Mouse (Mus musculus): ENCODE measurements around the gene Sstr3. TPM values are rescaled to one million over a fixed set of nuclear protein-coding genes. Genes with fewer than 3 reads are reported as not detected.

Gene Sstr3
- polyA plus RNA-seq, 1 experiment from 2014 or later: 0.91 TPM

DNA sequence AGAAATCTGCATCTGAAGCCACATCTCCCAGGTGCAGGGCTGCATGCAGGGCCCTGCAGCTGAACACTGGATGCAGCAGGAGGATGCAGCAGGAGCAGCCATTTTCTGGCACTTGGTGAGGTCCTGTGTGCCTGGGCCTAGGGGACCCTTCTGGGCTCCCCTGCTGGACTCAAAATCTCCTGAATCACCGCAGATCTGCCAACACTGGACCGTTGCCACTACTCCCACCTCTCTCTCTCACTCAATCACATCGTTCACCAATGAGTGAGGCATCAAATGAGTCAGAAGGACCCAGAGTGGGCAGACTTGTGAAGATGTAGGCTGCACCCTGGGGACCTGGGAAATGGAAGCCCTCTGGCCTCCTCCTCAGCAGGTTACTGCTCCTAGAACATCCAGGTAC, 3.4 kb downstream of the Sstr3 start:
- Histone ChIP-seq H3K27me3 (replicated peaks; ENCODE audit: control insufficient read depth, insufficient read depth, low read length) (no peaks in the 10 kb centered on the region), H3K36me3 (ENCODE audit: control insufficient read depth, insufficient read depth, low read length) (no peaks in the 10 kb centered on the region), H3K9ac (ENCODE audit: low read length) (no peak overlapping the region), H3K27ac (ENCODE audit: low read depth, low read length) (no peak overlapping the region), H3K4me2 (ENCODE audit: low read length) (no peak overlapping the region), H3K4me1 (ENCODE audit: control insufficient read depth, insufficient read depth, low read length) (peaks cover 14% of the 10 kb centered on the region), H3K4me3 (ENCODE audit: low read depth, low read length) (no peak overlapping the region), H3K9me3 (replicated peaks; ENCODE audit: control insufficient read depth, low read length) (no peaks in the 10 kb centered on the region)
- ATAC-seq (no peak), DNase-seq (ENCODE audit: low spot score) (no peak)
- WGBS: 66% methylated on average over 3 of the region's 3 CpGs

DNA sequence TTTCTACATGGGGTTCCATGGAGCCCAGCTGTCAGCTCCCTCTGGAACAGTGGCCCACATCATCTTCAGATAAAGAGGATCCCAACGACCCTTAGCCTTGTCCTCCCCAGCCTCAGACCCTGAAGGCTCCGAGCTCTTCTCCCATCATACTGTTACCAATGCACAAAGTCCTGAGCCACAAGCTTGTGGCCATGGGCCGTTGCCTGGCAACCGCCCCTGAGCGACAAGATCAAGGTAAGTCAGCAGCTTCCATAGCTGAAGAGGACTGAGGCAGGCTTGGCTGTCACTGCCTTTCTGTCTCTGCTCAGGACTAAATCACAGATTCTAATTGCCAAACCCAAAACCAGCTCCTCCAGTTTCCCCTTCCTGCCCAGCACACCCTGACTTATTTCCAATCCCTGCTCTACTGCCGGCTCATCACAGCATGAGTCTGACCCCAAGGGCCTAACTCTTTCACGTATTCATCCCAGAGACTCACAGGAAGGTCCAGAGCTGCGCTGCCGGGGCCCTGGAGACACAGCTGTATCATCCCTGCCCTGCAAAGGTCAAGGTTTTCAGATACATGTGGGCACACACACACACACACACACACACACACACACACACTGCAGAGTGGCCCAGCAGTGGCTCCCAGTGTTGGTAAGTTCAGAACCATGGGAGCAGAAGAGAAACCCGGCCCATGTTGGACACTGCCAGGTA, 8.6 kb downstream of the Sstr3 start:
- Histone ChIP-seq H3K27me3 (replicated peaks; ENCODE audit: control insufficient read depth, insufficient read depth, low read length) (no peaks in the 10 kb centered on the region), H3K4me2 (ENCODE audit: low read length) (no peak overlapping the region), H3K9me3 (replicated peaks; ENCODE audit: control insufficient read depth, low read length) (no peaks in the 10 kb centered on the region), H3K9ac (ENCODE audit: low read length) (no peak overlapping the region), H3K36me3 (ENCODE audit: control insufficient read depth, insufficient read depth, low read length) (no peaks in the 10 kb centered on the region), H3K27ac (ENCODE audit: low read depth, low read length) (no peak overlapping the region), H3K4me1 (ENCODE audit: control insufficient read depth, insufficient read depth, low read length) (peaks cover 3% of the 10 kb centered on the region), H3K4me3 (ENCODE audit: low read depth, low read length) (no peak overlapping the region)
- ATAC-seq (no peak), DNase-seq (ENCODE audit: low spot score) (peak; percentile 23)
- 47% methylated on average over 10 of the region's 10 CpGs for WGBS

DNA sequence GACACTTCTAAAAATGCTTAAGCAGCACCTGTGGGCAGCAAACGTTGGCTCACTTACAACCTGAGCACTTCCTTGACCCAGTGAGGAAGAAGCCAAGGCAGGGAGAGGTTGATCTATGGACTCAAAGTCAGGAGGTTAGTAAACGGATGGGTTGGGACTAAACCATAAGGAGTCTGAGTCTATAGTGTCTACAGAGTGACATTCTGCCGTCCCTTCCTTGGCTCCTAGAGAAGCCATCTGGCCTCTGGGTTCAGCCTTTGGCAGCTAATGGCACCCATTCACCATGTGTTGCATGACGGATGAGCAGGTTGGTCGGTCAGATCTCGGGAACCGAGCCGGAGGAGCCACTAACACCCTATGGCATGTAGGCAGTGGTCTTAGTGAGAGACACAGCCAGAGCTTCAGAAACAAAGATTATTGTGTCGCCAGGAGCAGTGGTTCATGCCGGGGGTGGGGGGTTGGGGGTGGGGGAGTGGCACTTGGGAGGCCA, 11.1 kb downstream of the Sstr3 start:
- H3K9me3 ChIP-seq (replicated peaks; ENCODE audit: control insufficient read depth, low read length): no peaks in the 10 kb centered on the region

DNA sequence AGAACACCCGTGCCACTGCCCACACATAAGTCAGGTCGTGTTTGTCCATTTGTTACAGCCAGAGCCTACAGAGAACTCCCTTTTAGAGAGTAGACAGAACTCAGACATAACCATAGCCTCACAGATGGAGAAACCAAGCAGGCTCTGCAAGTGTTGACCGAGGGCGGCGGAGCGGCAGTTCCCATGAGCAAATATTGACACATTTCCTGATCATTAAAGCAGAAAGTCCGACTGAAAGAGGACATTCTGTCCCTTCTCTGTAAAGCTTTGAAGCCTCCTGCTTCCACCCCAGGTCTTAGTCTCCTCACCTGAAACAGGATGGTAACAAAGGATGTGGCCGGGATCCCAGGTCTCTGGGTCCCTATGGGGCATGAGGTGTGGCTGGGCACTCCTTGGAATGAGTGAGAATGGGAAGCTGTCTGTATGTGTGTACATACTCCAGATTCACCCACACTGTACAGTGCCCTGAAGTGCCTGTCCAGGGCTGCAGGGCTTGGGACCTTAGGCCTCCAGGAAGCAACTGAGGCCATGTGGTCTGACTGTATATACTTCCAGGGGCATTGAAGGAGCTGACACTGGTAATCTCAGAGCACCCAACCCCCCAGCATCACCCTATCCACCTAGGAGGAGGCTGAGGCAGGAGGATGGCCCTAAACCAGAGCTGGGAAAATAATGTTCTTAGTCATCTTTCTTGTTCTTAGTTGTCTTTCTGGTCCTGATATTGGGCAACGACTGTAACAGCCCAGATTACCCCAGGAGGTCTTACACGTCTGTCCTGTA, 11.7 kb downstream of the Sstr3 start:
- DNase-seq (ENCODE audit: low spot score) (no peak), ATAC-seq (no peak)
- Histone ChIP-seq H3K4me3 (ENCODE audit: low read depth, low read length) (no peak overlapping the region), H3K9me3 (replicated peaks; ENCODE audit: control insufficient read depth, low read length) (no peaks in the 10 kb centered on the region), H3K36me3 (ENCODE audit: control insufficient read depth, insufficient read depth, low read length) (no peaks in the 10 kb centered on the region), H3K27me3 (replicated peaks; ENCODE audit: control insufficient read depth, insufficient read depth, low read length) (no peaks in the 10 kb centered on the region), H3K9ac (ENCODE audit: low read length) (no peak overlapping the region), H3K4me2 (ENCODE audit: low read length) (no peak overlapping the region), H3K27ac (ENCODE audit: low read depth, low read length) (no peak overlapping the region), H3K4me1 (ENCODE audit: control insufficient read depth, insufficient read depth, low read length) (peaks cover 8% of the 10 kb centered on the region)
- whole genome bisulfite sequencing: 77% methylated on average over 10 of the region's 10 CpGs

More for the DNA sequence above, 11.1 kb downstream of the Sstr3 start:
- H3K9ac ChIP-seq (ENCODE audit: low read length): no peak overlapping the region
- H3K4me3 ChIP-seq (ENCODE audit: low read depth, low read length): no peak overlapping the region
- H3K36me3 ChIP-seq (ENCODE audit: control insufficient read depth, insufficient read depth, low read length): no peaks in the 10 kb centered on the region
- DNase-seq (ENCODE audit: low spot score) (no peak), ATAC-seq (no peak)
- 77% methylated on average over 10 of the region's 10 CpGs for WGBS
- H3K27me3 ChIP-seq (replicated peaks; ENCODE audit: control insufficient read depth, insufficient read depth, low read length): no peaks in the 10 kb centered on the region
- H3K4me1 ChIP-seq (ENCODE audit: control insufficient read depth, insufficient read depth, low read length): peaks cover 8% of the 10 kb centered on the region
- no peak overlapping the region for H3K4me2 ChIP-seq (ENCODE audit: low read length)
- H3K27ac ChIP-seq (ENCODE audit: low read depth, low read length): no peak overlapping the region

DNA sequence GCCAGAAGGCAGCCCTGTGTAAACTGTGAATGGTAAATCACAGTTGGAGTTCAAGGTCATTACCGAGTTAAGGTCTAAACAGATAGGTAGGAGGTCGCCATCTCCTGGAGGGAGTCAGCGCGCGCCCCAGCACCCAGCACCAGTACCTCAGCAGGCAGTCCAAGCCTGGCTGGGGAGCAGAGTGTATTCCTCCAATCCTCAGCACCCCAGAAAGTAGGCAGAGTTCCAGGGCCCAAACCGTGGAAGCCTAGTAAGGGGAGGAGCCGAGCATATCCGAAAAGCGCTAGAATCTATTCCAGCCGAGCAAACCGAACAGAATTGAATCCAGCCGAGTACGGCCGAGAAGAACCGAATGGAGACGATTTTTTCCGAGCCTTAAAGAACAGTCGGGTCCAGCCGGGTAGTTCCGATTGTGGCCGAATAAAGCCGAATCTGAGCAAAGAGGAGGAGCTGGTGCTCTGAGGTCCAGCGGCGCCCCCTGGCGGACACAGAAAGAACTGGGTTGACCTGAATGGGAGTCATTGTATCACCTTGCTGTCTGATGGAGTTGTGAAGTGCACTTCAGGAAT, 12.5 kb downstream of the Sstr3 start:
- DNase-seq (ENCODE audit: low spot score) (peak; percentile 99), ATAC-seq (peak; percentile 88)
- Histone ChIP-seq H3K27me3 (replicated peaks; ENCODE audit: control insufficient read depth, insufficient read depth, low read length) (no peaks in the 10 kb centered on the region), H3K4me3 (ENCODE audit: low read depth, low read length) (peak overlapping the region; percentile 23), H3K27ac (ENCODE audit: low read depth, low read length) (peak overlapping the region; percentile 74), H3K9ac (ENCODE audit: low read length) (peak overlapping the region; percentile 63), H3K4me1 (ENCODE audit: control insufficient read depth, insufficient read depth, low read length) (peaks cover 8% of the 10 kb centered on the region), H3K9me3 (replicated peaks; ENCODE audit: control insufficient read depth, low read length) (no peaks in the 10 kb centered on the region), H3K36me3 (ENCODE audit: control insufficient read depth, insufficient read depth, low read length) (no peaks in the 10 kb centered on the region), H3K4me2 (ENCODE audit: low read length) (peak overlapping the region; percentile 55)
- WGBS: under 1% methylated on average over 25 of the region's 25 CpGs

DNA sequence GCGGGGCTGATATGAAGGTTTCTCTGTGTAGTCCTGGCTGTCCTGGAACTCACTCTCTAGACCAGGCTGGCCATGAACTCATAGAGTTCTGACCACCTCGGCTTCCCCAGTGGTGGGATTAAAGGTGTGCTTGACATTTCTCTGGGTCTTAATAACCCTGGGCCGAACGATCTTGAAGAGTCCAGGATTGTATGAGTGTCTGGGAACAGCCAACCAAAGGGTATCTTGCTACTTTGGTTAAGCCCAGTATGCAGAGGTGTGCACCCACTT, 13.1 kb downstream of the Sstr3 start:
- H3K4me2 ChIP-seq (ENCODE audit: low read length): peak overlapping the region; percentile 55
- no peaks in the 10 kb centered on the region for H3K36me3 ChIP-seq (ENCODE audit: control insufficient read depth, insufficient read depth, low read length)
- H3K27me3 ChIP-seq (replicated peaks; ENCODE audit: control insufficient read depth, insufficient read depth, low read length): no peaks in the 10 kb centered on the region
- peaks cover 8% of the 10 kb centered on the region for H3K4me1 ChIP-seq (ENCODE audit: control insufficient read depth, insufficient read depth, low read length)
- no peaks in the 10 kb centered on the region for H3K9me3 ChIP-seq (replicated peaks; ENCODE audit: control insufficient read depth, low read length)
- 68% methylated on average over 4 of the region's 4 CpGs for WGBS
- DNase-seq (ENCODE audit: low spot score) (no peak), ATAC-seq (0 out of 2 replicates have a peak, but pooled peaks have one; percentile 0)
- peak overlapping the region; percentile 6; the same call in 1 of the 2 replicates for H3K27ac ChIP-seq (ENCODE audit: low read depth, low read length)
- no peak overlapping the region for H3K4me3 ChIP-seq (ENCODE audit: low read depth, low read length)
- peak overlapping the region; percentile 63 for H3K9ac ChIP-seq (ENCODE audit: low read length)

DNA sequence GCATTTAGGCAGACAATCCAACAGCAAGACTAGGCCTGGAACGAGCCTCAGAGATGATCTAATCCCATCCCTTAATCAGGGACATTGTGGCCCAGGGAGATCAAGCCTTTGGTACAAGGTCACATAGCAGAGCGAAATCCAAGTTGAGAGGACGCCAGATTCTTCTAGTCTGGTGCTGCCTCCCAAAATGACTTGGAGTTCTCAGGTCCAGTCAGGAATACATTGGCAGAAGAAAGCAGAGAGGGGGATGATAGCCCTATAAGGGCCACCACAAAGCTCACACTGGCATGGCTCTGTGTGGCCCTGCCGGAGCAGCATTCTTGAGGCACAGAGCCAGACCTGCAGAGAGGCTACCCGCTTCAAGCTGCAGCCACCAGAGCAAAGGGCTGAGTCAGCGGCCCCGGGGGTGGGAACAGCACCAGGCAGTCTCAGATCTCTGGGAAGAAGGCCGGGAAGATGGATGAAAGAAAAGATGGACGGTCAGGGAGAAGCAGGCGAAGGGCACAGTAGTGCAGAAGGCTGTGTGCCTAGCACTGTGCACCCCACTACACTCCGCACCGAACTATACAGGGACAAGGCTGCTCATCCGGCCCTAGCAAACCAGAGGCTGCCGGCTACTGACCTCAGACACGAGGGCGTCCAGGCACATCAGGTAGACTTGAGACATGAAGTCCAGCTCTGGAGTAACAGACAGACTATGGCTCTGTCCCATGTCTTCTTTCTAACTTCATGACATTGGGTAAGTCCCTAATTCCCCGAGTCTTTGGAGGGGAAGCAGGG, 13.6 kb downstream of the Sstr3 start, which contains the start of gene C1qtnf6:
Gene C1qtnf6 (minus strand): TSS at position 746 of the 780 bp plus-strand sequence.
- Histone ChIP-seq H3K4me2 (ENCODE audit: low read length) (peak within 1 kb of the TSS; percentile 55), H3K9me3 (replicated peaks; ENCODE audit: control insufficient read depth, low read length) (no peaks in the 10 kb centered on the region), H3K9ac (ENCODE audit: low read length) (peak within 1 kb of the TSS; percentile 63), H3K36me3 (ENCODE audit: control insufficient read depth, insufficient read depth, low read length) (no peaks in the 10 kb centered on the region), H3K4me1 (ENCODE audit: control insufficient read depth, insufficient read depth, low read length) (peaks cover 8% of the 10 kb centered on the region), H3K4me3 (ENCODE audit: low read depth, low read length) (peak within 1 kb of the TSS; percentile 23), H3K27ac (ENCODE audit: low read depth, low read length) (peak within 1 kb of the TSS; percentile 74), H3K27me3 (replicated peaks; ENCODE audit: control insufficient read depth, insufficient read depth, low read length) (no peaks in the 10 kb centered on the region)
- ATAC-seq (no peak), DNase-seq (ENCODE audit: low spot score) (no peak)
- WGBS: 76% methylated on average over 17 of the region's 17 CpGs

DNA sequence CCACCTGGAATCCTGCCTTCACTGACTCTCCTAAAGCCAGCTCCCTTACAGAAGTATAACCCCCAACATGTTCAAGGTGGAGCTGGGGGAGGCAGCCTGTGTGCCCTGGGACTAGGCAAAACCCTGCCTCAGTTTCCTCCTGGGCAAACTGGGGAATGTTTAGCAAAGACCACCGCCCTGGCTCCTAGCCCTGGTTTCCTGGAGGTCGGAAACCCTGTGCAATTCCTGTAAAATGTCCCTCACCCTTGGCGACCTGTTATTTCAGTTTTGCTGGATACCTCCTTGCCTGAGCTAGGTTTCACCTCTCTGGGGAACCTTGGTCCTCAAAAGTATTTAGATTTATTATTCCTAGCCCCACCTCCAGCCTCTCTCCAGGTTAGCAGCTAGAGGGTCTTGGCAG, 14.3 kb downstream of the Sstr3 start:
- Histone ChIP-seq H3K4me1 (ENCODE audit: control insufficient read depth, insufficient read depth, low read length) (peaks cover 8% of the 10 kb centered on the region), H3K27ac (ENCODE audit: low read depth, low read length) (peak overlapping the region; percentile 23; the same call in 1 of the 2 replicates), H3K27me3 (replicated peaks; ENCODE audit: control insufficient read depth, insufficient read depth, low read length) (no peaks in the 10 kb centered on the region), H3K4me3 (ENCODE audit: low read depth, low read length) (no peak overlapping the region), H3K4me2 (ENCODE audit: low read length) (peak overlapping the region; percentile 54), H3K9ac (ENCODE audit: low read length) (no peak overlapping the region; the same call in 1 of the 2 replicates), H3K9me3 (replicated peaks; ENCODE audit: control insufficient read depth, low read length) (no peaks in the 10 kb centered on the region), H3K36me3 (ENCODE audit: control insufficient read depth, insufficient read depth, low read length) (no peaks in the 10 kb centered on the region)
- DNase-seq (ENCODE audit: low spot score) (no peak), ATAC-seq (no peak)
- WGBS: 73% methylated on average over 3 of the region's 3 CpGs

All from forebrain, embryonic 14.5 days (tissue).